Mouse (Mus musculus) midbrain, embryonic 16.5 days (tissue): ENCODE data around the gene Gabpb1. TPM values are rescaled to one million over a fixed set of nuclear protein-coding genes. Genes with fewer than 3 reads are reported as not detected.
"Not testable (repeated sequence)": the region's sequence is repeated elsewhere in the genome, so short reads cannot be mapped to it uniquely, and the experiment has no call there.

Experiments
- ATAC-seq: fragments of 200-750 bp; cut with Nextera tagmentation; 2 replicates; pipeline ENCODE4 v1.8.0; 2017; ENCODE audit warnings: moderate TSS enrichment
- H3K27ac ChIP-seq: fragments of 300-500 bp; sonication (generic); 2 replicates; pipeline ENCODE4 v1.5.1; 2014; ENCODE audit warnings: mild to moderate bottlenecking, low read length, mixed read lengths
- H3K27me3 ChIP-seq: fragments of 300-500 bp; sonication (generic); 2 replicates; pipeline ENCODE4 v1.6.1; 2014; ENCODE audit warnings: low read depth, low read length, mixed read lengths; ENCODE audit not compliant: control insufficient read depth, insufficient read depth
- H3K36me3 ChIP-seq: fragments of 300-500 bp; sonication (generic); 2 replicates; pipeline ENCODE4 v1.6.1; 2014; ENCODE audit warnings: mild to moderate bottlenecking, low read length, moderate library complexity, mixed read lengths; ENCODE audit not compliant: control insufficient read depth, insufficient read depth
- H3K4me1 ChIP-seq: fragments of 300-500 bp; sonication (generic); 2 replicates; pipeline ENCODE4 v1.6.1; 2014; ENCODE audit warnings: mild to moderate bottlenecking, low read length, mixed read lengths; ENCODE audit not compliant: control insufficient read depth, insufficient read depth
- H3K4me2 ChIP-seq: fragments of 300-500 bp; sonication (generic); 2 replicates; pipeline ENCODE4 v1.6.1; 2014; ENCODE audit warnings: mild to moderate bottlenecking, low read length, mixed read lengths
- H3K4me3 ChIP-seq: fragments of 300-500 bp; sonication (generic); 2 replicates; pipeline ENCODE4 v1.5.1; 2014; ENCODE audit warnings: low read depth, mild to moderate bottlenecking, low read length, moderate library complexity, mixed read lengths
- H3K9ac ChIP-seq: fragments of 300-500 bp; sonication (generic); 2 replicates; pipeline ENCODE4 v1.6.1; 2014; ENCODE audit warnings: low read depth, low read length, mixed read lengths
- H3K9me3 ChIP-seq: fragments of 300-500 bp; sonication (generic); replicated peaks from 2 replicates; pipeline ENCODE4 v1.6.1; 2014; ENCODE audit warnings: mild to moderate bottlenecking, low read length, mixed read lengths; ENCODE audit not compliant: control insufficient read depth, poor library complexity, severe bottlenecking
- WGBS: fragments of 180-500 bp; shearing (Covaris S2); extraction: QIAGEN DNeasy Blood & Tissue Kit; methylation state at CpG from one replicate; pipeline ENCODE4 v1.1.7; 2014; 5-methylcytosine and 5-hydroxymethylcytosine counted together
- polyA plus RNA-seq: library from polyadenylated mRNA; unstranded; fragments of >200 nt; fragmentation: Nextera tagmentation; extraction: Ambion mirVana; gene quantifications from 2 replicates; pipeline ENCODE4 v1.2.1, GENCODE M21; 2015

The Gabpb1 gene
- polyA plus RNA-seq, 1 experiment from 2014 or later, result 39.2 TPM

DNA sequence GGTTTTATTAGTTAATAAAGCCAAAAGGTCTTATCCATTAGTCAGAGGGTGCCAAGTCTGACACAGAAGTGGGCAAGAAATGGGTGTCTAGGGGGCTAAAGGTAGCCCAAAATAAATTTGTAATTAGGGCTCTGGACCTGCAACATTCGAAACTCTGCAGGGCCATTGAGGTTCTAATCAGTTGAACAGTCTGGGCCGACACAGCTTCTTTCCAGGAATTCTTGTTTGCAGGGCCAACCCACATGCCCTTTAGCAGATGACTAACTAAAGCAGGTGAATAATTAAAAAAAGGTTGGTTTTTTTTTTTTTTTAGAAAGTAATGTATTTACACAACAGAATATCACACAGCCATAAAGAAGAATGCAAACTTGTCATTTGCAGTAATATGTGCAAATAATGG is 53.7 kb downstream of the Gabpb1 start:
- WGBS, result 86% methylated on average over 2 of the region's 2 CpGs
- Histone ChIP-seq H3K4me3 (no peak overlapping the region), H3K9me3 (no peaks in the 10 kb centered on the region), H3K36me3 (no peaks in the 10 kb centered on the region), H3K27me3 (no peaks in the 10 kb centered on the region), H3K4me2 (no peak overlapping the region), H3K27ac (no peak overlapping the region), H3K9ac (no peak overlapping the region), H3K4me1 (no peaks in the 10 kb centered on the region)
- no peak for ATAC-seq

DNA sequence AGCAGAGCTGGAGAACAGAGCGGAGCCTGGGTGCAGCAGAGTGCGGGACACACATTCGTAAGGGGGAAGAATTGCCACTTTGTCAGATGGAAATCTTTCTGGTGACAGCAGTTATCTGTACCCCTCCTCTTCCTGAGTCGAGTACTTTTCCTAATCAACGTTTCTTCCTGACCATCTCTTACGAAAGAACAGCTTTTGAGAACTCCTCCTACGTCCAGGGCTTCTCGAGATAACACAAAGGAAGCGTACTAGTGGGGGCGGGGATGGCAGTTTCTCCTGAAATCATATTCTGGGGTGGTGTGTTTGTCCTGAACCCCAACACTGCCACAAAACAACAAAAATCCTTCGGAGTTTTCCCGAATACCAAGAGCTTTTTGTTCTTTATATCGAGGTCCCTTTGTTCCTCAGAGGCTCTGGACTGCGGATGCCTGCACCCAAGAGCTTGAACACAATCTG is 56.9 kb downstream of the Gabpb1 start, which contains the start of gene Hdc:
Hdc (minus strand) TSS at position 51 of the 456 bp plus-strand sequence.
- ATAC-seq, result no peak
- H3K27ac ChIP-seq, result no peak within 1 kb of the TSS
- 77% methylated on average over 14 of the region's 14 CpGs for WGBS
- no peak within 1 kb of the TSS for H3K4me2 ChIP-seq
- no peak within 1 kb of the TSS for H3K4me3 ChIP-seq
- no peaks in the 10 kb centered on the region for H3K9me3 ChIP-seq
- no peak within 1 kb of the TSS for H3K9ac ChIP-seq
- no peaks in the 10 kb centered on the region for H3K36me3 ChIP-seq
- no peaks in the 10 kb centered on the region for H3K4me1 ChIP-seq
- H3K27me3 ChIP-seq, result no peaks in the 10 kb centered on the region

DNA sequence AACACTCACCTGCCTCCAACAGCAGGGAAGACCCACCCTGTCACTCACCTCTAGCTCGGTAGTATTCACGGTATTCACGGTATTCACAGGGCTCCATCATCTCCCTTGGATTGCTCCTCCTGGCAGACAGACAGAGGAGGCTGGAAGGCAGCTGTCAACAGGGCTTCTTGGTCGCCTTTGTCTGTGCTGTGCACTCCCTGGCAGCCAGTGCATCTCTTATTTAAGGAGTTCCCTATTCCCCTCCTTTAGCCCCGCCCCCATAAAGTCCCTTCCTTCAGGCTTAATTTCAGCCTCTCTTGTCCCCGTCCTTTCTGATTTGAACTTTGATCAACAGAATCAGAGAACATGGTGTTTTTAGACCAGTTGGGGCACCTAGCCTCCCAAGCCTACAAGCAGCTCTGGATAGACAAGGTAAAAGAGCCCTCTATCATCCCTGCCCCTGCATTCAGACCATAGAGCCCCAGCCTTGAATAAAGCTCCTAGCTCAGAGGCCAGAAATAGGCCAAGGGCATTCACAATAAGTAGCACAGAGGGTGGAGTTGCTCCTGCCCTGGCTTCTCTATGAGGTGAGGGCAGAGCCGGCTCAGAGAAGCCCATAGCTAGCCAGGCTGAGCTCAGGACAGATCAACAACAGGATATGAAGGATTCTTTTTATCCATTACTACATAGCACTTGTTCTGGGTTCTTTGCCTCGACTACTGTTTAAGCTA is 57.5 kb downstream of the Gabpb1 start:
- Histone ChIP-seq H3K27me3 (no peaks in the 10 kb centered on the region), H3K27ac (no peak overlapping the region), H3K4me3 (no peak overlapping the region), H3K4me2 (no peak overlapping the region), H3K36me3 (no peaks in the 10 kb centered on the region), H3K9ac (no peak overlapping the region), H3K4me1 (no peaks in the 10 kb centered on the region), H3K9me3 (no peaks in the 10 kb centered on the region)
- WGBS, result 22% methylated on average over 8 of the region's 8 CpGs
- no peak for ATAC-seq

DNA sequence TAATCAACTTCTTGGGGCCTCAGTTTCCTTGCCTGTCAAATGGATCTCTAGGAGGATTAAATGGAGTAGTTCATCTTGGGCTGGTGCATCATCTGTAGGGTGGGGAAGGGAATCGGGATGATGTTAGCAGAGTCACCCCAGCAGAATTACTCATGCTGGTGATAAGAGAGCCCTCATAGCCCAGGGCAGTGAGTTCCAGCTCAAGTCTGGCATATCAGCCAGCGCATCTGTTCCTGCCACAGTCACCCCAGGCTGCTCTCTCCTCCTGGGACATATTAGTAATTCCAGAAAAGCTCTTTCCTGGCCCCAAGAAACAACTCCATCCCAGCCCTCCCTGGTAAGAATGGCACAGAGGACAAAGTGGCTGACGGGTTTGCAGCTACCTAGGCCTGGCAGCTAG is 60.8 kb downstream of the Gabpb1 start:
- Histone ChIP-seq H3K27ac (no peak overlapping the region), H3K4me1 (no peaks in the 10 kb centered on the region), H3K9me3 (no peaks in the 10 kb centered on the region), H3K27me3 (no peaks in the 10 kb centered on the region), H3K36me3 (no peaks in the 10 kb centered on the region), H3K9ac (no peak overlapping the region), H3K4me3 (no peak overlapping the region), H3K4me2 (no peak overlapping the region)
- no peak for ATAC-seq
- WGBS, result 86% methylated on average over 3 of the region's 3 CpGs

DNA sequence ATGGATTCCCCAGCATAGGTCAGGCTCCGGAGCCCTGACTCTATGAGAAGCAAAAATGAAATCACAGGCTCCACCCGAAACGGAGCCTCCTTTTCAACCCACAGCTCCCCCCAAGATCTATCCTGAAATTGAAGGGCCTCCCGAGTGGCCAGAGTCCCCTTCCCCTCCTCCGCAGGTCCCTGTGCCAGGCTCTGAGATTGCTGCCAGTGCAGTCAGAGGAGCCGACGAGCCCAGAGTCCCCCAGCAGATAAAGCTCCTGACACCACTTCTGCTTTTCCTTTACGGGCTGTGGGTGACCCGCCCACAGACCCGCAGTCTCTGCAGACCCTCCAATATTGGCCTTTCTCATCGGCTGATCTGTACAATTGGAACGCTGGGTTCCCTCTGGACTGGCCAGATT is 66.5 kb downstream of the Gabpb1 start:
- not testable (repeated sequence) for H3K4me2 ChIP-seq

DNA sequence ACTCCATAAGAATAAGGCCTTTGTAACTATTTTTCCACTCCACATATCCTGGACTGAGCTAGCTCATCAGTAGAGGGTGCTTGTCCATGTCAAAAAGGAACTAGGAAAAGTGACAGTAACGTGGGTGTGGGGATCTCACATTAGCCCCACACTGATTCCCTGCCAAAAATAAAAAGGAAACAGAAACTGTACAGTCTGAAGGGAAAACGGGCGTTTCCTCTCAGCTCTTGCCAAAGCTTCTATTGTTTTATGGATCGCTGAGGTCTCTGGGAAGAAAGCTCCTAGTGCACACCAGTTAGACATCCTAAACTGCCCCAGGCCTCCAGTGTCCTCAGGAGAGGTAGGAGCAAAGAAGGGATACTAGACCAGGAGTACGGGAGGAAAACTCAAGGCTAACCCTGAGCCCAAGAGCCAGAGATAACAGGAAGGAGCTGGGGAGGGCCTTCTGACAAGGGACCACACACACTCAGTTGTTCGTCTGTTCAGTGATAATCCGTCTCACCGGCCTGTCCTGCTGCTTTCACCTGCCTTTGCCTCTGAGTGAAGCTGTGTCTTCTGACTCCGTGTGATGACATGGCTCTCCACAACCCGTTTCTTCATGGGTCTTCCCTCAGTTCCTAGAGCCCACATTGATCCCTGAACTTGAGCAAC is 68.5 kb downstream of the Gabpb1 start:
- Histone ChIP-seq H3K4me1 (no peaks in the 10 kb centered on the region), H3K9me3 (no peaks in the 10 kb centered on the region), H3K27me3 (no peaks in the 10 kb centered on the region), H3K4me2 (no peak overlapping the region), H3K27ac (no peak overlapping the region), H3K4me3 (no peak overlapping the region), H3K9ac (no peak overlapping the region), H3K36me3 (no peaks in the 10 kb centered on the region)
- WGBS, result 76% methylated on average over 10 of the region's 10 CpGs
- no peak for ATAC-seq

More for the DNA sequence above, 66.5 kb downstream of the Gabpb1 start:
- H3K4me1 ChIP-seq, H3K36me3 ChIP-seq, H3K4me3 ChIP-seq, H3K27me3 ChIP-seq, H3K9ac ChIP-seq, H3K9me3 ChIP-seq, ATAC-seq, H3K27ac ChIP-seq: not testable (repeated sequence)
- WGBS, result 80% methylated on average over 12 of the region's 12 CpGs

DNA sequence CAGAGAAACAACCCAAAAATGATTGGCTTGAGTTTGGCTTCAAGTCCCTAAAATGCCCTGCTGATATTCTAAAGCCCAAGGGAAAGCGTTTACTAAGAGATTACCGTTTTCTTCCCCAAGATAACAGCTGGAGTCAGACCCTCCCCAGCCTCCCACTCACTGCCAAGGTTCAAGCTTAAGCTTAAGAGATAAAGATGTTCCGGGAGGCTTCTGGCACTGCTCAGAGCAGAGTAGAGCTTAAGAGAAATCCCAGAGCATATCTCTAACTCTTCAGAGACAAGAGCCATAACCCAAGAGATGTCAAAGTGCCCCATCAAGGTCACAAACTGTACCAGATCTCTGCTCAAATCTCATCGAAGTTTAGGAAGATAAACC is 69.5 kb downstream of the Gabpb1 start:
- H3K9ac ChIP-seq, result no peak overlapping the region
- H3K9me3 ChIP-seq, result no peaks in the 10 kb centered on the region
- no peak for ATAC-seq
- H3K27ac ChIP-seq, result no peak overlapping the region
- WGBS, result 72% methylated on average over 4 of the region's 4 CpGs
- H3K36me3 ChIP-seq, result no peaks in the 10 kb centered on the region
- no peak overlapping the region for H3K4me3 ChIP-seq
- no peak overlapping the region for H3K4me2 ChIP-seq
- H3K27me3 ChIP-seq, result no peaks in the 10 kb centered on the region
- no peaks in the 10 kb centered on the region for H3K4me1 ChIP-seq

DNA sequence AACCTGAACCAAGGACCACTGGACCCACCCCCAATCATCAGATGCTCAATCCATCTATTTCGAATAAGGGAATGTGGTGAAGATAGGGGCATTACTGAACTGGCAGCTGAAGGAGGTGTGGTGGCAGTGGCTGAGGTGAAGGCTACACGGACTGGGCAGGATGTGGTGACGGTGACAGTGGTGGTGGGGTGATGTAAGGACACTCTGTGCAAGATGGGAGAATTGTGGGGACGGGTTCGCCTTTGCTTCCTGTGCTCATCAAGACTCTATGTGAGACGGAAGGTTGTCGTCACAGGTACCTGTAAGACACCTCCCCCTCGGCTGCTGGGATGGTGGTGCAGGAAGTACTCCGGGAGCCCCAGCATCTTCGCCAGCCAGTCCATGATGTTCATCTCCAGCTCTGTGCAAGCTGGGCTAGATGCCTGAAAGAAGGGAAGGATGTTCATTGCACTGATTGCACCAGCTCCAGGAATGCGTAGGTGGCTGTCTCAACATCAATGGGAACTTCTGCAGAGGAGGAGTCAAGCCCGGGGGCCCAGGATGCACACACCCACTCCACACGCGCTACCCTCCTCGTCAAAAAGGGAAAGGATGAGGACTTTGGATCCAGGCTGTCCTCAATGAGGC is 70.0 kb downstream of the Gabpb1 start:
- 90% methylated on average over 15 of the region's 15 CpGs for WGBS
- no peaks in the 10 kb centered on the region for H3K27me3 ChIP-seq
- no peaks in the 10 kb centered on the region for H3K4me1 ChIP-seq
- H3K27ac ChIP-seq, result no peak overlapping the region
- no peak overlapping the region for H3K9ac ChIP-seq
- no peak overlapping the region for H3K4me2 ChIP-seq
- no peaks in the 10 kb centered on the region for H3K36me3 ChIP-seq
- no peaks in the 10 kb centered on the region for H3K9me3 ChIP-seq
- no peak overlapping the region for H3K4me3 ChIP-seq
- no peak for ATAC-seq
